Mouse (Mus musculus) stomach, embryonic 14.5 days (tissue): ENCODE data around the gene Pard6b. TPM values are rescaled to one million over a fixed set of nuclear protein-coding genes. Genes with fewer than 3 reads are reported as not detected.

Experiments used
- ATAC-seq: fragments of 200-750 bp; cut with Nextera tagmentation; 2 replicates; pipeline ENCODE4 v1.8.0; 2017; ENCODE audit warnings: low read depth, moderate TSS enrichment; ENCODE audit not compliant: insufficient number of reproducible peaks, insufficient read depth, low FRiP score
- H3K27ac ChIP-seq: fragments of 300-500 bp; sonication (generic); 2 replicates; pipeline ENCODE4 v1.5.1; 2014; ENCODE audit warnings: mild to moderate bottlenecking, low read length, moderate library complexity, mixed read lengths
- H3K27me3 ChIP-seq: fragments of 300-500 bp; sonication (generic); 2 replicates; pipeline ENCODE4 v1.6.1; 2014; ENCODE audit warnings: low read length, control low read depth, mixed read lengths; ENCODE audit not compliant: control insufficient read depth, insufficient read depth
- H3K36me3 ChIP-seq: fragments of 300-500 bp; sonication (generic); 2 replicates; pipeline ENCODE4 v1.6.1; 2014; ENCODE audit warnings: mild to moderate bottlenecking, control low read depth, low read length, moderate library complexity, mixed read lengths; ENCODE audit not compliant: control insufficient read depth, insufficient read depth
- H3K4me1 ChIP-seq: fragments of 300-500 bp; sonication (generic); 2 replicates; pipeline ENCODE4 v1.6.1; 2014; ENCODE audit warnings: low read length, control low read depth, mixed read lengths; ENCODE audit not compliant: control insufficient read depth, insufficient read depth
- H3K4me2 ChIP-seq: fragments of 300-500 bp; sonication (generic); replicated peaks from 2 replicates; pipeline ENCODE4 v1.6.1; 2014; ENCODE audit warnings: low read depth, low read length, control low read depth
- H3K4me3 ChIP-seq: fragments of 300-500 bp; sonication (generic); 2 replicates; pipeline ENCODE4 v1.5.1; 2014; ENCODE audit warnings: low read depth, low read length, control low read depth
- H3K9ac ChIP-seq: fragments of 300-500 bp; sonication (generic); replicated peaks from 2 replicates; pipeline ENCODE4 v1.6.1; 2014; ENCODE audit warnings: low read depth, mild to moderate bottlenecking, control low read depth, low read length, moderate library complexity, mixed read lengths
- H3K9me3 ChIP-seq: fragments of 300-500 bp; sonication (generic); 2 replicates; pipeline ENCODE4 v1.6.1; 2016; ENCODE audit warnings: low read depth, low read length, control low read depth; ENCODE audit not compliant: control insufficient read depth
- WGBS: fragments of 180-500 bp; shearing (Covaris S2); extraction: QIAGEN DNeasy Blood & Tissue Kit; methylation state at CpG from one replicate; pipeline ENCODE4 v1.1.7; 2014; 5-methylcytosine and 5-hydroxymethylcytosine counted together
- polyA plus RNA-seq: library from polyadenylated mRNA; unstranded; fragments of >200 nt; fragmentation: Nextera tagmentation; extraction: Ambion mirVana; gene quantifications from 2 replicates; pipeline ENCODE4 v1.2.1, GENCODE M21; 2014

Pard6b gene
- polyA plus RNA-seq, 1 experiment from 2014 or later, result 12.3 TPM

DNA sequence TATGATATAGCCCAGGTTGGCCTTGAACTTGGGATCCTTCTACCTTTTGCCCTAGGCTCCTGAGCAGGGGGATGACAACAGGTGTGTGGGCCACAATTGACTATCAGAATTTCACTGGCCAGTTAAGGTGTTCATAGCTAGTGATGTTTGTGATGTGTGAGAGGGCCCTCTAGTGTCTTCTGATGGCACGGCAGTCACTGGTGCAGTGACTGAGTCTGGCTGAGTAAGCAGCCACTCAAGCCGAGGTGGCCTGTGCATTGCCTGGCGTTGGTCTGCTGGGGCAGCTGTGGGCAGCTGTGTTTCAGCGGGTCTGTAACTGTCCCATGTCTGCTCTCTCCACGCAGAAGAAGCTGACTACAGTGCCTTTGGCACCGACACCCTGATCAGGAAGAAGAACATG, 17.2 kb downstream of the Pard6b start:
- H3K36me3 ChIP-seq, result peaks cover 8% of the 10 kb centered on the region; the same call in 1 of the 2 replicates
- H3K9ac ChIP-seq, result no peak overlapping the region; the same call in 1 of the 2 replicates
- no peak overlapping the region for H3K4me3 ChIP-seq
- 39% methylated on average over 6 of the region's 6 CpGs for WGBS
- H3K4me1 ChIP-seq, result peaks cover 26% of the 10 kb centered on the region; the same call in 1 of the 2 replicates
- no peaks in the 10 kb centered on the region for H3K9me3 ChIP-seq
- H3K27ac ChIP-seq, result no peak overlapping the region
- no peak for ATAC-seq
- H3K27me3 ChIP-seq, result no peaks in the 10 kb centered on the region
- H3K4me2 ChIP-seq, result no peak overlapping the region

DNA sequence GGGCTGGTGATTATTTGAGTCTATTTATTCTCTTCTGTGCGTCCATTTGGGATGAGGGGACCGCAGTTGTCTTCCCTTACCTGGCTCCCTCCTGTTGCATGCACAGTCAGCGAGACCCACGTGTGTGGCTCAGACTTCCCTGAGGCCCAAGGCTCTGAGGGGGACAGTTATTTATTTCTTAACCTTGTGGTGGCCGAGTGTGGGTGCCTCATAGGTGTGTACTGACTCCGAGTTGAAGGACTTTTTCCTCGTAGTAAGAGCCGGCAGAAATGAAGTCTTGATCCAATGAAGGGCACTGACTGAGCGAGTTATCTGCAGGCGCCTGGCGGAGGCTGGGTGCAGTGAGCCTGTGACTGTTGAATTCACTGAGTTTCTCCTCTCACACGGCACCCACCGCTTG, 19.2 kb downstream of the Pard6b start:
- no peak overlapping the region for H3K4me2 ChIP-seq
- no peak for ATAC-seq
- no peaks in the 10 kb centered on the region for H3K9me3 ChIP-seq
- 82% methylated on average over 13 of the region's 13 CpGs for WGBS
- H3K4me3 ChIP-seq, result no peak overlapping the region
- no peak overlapping the region for H3K9ac ChIP-seq
- no peak overlapping the region for H3K27ac ChIP-seq
- H3K4me1 ChIP-seq, result peaks cover 21% of the 10 kb centered on the region
- H3K27me3 ChIP-seq, result no peaks in the 10 kb centered on the region
- peaks cover 8% of the 10 kb centered on the region; the same call in 1 of the 2 replicates for H3K36me3 ChIP-seq

DNA sequence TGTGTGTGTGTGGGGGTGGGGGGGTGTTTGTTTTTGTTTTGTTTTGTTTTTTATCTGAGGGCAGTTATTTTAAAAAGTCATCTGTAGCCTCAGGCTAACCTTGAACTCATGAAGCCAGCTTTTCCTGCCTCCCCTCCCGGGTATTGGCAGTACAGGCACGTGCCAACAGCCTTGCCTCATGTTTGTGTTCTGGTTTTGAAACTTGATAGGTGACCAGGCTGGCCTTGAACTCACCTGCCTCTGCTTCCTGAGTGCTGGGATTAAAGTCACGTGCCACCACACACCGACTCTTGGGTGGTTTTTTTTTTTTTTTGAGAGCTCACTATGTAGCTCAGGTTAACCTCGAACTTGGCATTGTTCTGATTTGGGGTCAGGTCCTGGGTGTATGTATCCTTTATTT, 21.0 kb downstream of the Pard6b start:
- no peak for ATAC-seq
- WGBS, result 80% methylated on average over 5 of the region's 5 CpGs
- no peak overlapping the region for H3K27ac ChIP-seq
- no peak overlapping the region for H3K4me2 ChIP-seq
- H3K36me3 ChIP-seq, result peaks cover 8% of the 10 kb centered on the region; the same call in 1 of the 2 replicates
- no peaks in the 10 kb centered on the region for H3K9me3 ChIP-seq
- no peaks in the 10 kb centered on the region for H3K27me3 ChIP-seq
- H3K4me3 ChIP-seq, result no peak overlapping the region
- H3K9ac ChIP-seq, result no peak overlapping the region
- H3K4me1 ChIP-seq, result peaks cover 7% of the 10 kb centered on the region

DNA sequence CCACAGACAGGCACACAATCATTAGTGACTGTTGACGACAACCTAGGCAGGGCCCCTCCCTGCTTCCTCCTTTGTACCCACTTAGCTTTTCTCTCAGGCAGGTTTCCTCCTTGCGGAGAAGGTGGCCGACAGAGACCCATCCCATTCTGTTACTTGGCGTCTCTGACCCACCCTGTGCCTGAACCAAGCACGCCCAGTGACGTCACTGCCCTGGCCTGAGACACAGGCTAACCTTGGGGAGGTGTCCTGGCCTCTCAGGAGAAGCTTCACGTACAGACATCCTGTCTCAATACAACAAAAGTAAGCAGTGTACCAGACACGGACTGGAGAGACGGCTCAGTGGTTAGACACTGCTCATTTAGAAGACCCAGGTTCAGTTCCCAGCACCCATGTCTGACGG, 22.5 kb downstream of the Pard6b start:
- Histone ChIP-seq H3K27me3 (no peaks in the 10 kb centered on the region), H3K4me2 (no peak overlapping the region), H3K27ac (no peak overlapping the region), H3K9ac (no peak overlapping the region), H3K36me3 (peaks cover 8% of the 10 kb centered on the region; the same call in 1 of the 2 replicates), H3K4me3 (no peak overlapping the region), H3K4me1 (peaks cover 9% of the 10 kb centered on the region), H3K9me3 (no peaks in the 10 kb centered on the region)
- 87% methylated on average over 10 of the region's 10 CpGs for WGBS
- no peak for ATAC-seq

DNA sequence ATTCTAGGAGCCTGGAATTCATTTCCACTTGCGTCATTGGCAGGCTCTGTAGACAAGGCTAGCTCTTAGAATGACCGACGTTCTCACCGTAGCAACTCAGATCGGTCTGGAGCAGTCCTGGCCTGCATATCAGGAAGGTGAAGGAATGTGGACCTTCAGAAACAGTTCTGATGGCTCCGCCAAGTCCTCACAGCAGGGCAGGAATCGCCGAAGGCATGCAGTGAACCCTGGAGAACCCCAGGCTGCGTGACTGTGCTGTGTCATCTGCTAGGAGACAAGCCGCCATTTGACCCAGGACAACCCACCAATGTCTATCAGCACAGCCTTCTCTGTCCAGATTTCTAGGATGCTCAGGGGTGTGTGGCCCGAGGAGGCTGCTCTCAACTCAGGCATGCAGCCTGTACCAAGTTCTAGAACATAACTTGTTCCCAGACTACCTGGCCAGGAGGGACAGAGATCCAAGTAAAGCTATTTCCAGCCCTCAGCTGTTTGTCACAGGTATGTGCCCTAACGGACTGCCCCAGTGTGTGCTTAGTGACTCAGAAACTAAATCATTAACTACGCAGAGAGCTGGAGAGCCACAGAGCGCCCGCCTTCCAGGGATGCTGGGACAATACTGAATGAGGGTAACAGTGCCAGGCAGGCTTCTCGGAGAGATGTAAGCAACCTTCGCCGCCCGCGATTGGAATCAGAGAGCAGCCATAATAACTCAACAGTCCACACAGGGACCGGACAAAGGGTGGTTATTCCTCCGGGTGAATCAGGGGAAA, 23.8 kb downstream of the Pard6b start:
- WGBS, result 61% methylated on average over 22 of the region's 22 CpGs
- no peak overlapping the region for H3K9ac ChIP-seq
- peaks cover 9% of the 10 kb centered on the region for H3K4me1 ChIP-seq
- H3K36me3 ChIP-seq, result peaks cover under 1% of the 10 kb centered on the region; the same call in 1 of the 2 replicates
- no peak overlapping the region for H3K4me3 ChIP-seq
- H3K4me2 ChIP-seq, result no peak overlapping the region
- no peaks in the 10 kb centered on the region for H3K27me3 ChIP-seq
- peak overlapping the region; percentile 56; the same call in 1 of the 2 replicates for H3K27ac ChIP-seq
- no peaks in the 10 kb centered on the region for H3K9me3 ChIP-seq
- peak; percentile 86 for ATAC-seq

DNA sequence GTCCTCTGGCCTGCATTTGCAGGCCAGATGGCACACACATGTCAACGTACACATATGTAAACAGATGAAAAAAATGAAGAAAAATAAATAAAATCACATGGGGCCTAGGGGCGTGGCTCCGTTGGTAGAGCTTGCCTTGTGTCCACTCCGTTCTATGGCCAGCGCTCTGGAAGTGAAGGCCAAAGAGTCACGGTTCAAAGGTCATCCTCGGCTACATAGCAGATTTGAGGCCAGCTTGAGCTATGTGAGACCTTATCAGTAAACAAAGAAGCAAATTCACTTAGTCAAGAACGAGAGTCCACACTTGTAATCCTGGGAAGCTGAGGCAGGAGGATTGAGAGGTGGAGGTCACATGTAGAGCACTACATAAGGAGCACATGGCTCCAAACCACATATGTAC, 24.5 kb downstream of the Pard6b start:
- Histone ChIP-seq H3K9ac (no peak overlapping the region), H3K4me2 (no peak overlapping the region), H3K4me1 (peaks cover 9% of the 10 kb centered on the region), H3K9me3 (no peaks in the 10 kb centered on the region), H3K27me3 (no peaks in the 10 kb centered on the region), H3K4me3 (no peak overlapping the region), H3K27ac (peak overlapping the region; percentile 56), H3K36me3 (no peaks in the 10 kb centered on the region)
- 55% methylated on average over 8 of the region's 8 CpGs for WGBS
- ATAC-seq, result 0 out of 2 replicates have a peak, but pooled peaks have one; percentile 12

DNA sequence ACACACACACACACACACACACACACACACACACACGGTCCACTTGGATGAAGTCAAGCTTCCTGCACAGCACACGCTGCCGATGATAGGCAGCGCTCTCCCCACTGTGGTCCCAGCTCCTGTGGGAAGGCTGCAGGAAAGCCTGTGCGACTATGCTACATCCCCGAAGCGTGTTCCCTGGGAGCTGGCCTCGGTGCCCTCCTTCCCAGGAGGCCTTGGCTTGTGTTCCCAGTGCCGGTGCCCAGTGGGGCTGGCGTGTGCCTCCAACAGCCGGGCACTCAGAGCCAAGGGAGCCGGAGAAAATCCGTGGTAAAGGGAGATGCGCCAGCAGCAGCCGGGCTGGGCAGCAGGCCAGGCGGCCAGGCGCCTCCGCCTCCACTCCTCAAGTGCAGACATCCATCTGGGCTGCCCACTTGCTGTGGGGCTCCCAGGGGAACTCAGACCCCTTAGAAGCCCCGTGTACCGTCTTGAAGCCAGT, 25.9 kb downstream of the Pard6b start:
- Histone ChIP-seq H3K27me3 (no peaks in the 10 kb centered on the region), H3K4me1 (peaks cover 9% of the 10 kb centered on the region), H3K36me3 (no peaks in the 10 kb centered on the region), H3K4me3 (no peak overlapping the region), H3K4me2 (peak overlapping the region; percentile 13; the same call in 1 of the 2 replicates), H3K9ac (no peak overlapping the region), H3K9me3 (no peaks in the 10 kb centered on the region), H3K27ac (no peak overlapping the region)
- WGBS, result 49% methylated on average over 20 of the region's 20 CpGs
- ATAC-seq, result no peak

DNA sequence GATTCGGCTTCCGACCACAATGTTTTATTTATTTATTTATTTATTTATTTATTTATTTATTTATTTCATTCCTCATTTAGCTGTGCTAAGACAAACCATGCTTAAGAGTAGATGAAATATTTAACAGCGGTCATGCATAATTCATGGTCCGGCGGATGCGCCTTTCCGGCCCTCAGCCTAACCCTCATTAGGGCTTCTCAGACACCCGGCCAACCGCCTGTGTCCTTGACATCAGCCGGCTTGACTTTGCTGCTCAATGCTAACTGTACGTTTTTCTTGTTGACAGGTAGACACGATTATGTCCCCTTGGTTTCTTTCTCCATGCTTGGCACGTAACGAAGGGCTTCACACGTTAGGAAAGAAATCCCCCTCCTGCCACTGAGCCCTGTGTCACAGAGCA, 26.6 kb downstream of the Pard6b start:
- Histone ChIP-seq H3K9ac (no peak overlapping the region), H3K36me3 (no peaks in the 10 kb centered on the region), H3K27me3 (no peaks in the 10 kb centered on the region), H3K27ac (no peak overlapping the region), H3K4me2 (no peak overlapping the region), H3K4me1 (peaks cover 9% of the 10 kb centered on the region), H3K4me3 (no peak overlapping the region), H3K9me3 (no peaks in the 10 kb centered on the region)
- WGBS, result 83% methylated on average over 15 of the region's 15 CpGs
- no peak for ATAC-seq
